Mouse (Mus musculus) common myeloid progenitor, adult 5-6 weeks (primary cell): ENCODE measurements around the gene Awat2. TPM values are rescaled to one million over a fixed set of nuclear protein-coding genes. Genes with fewer than 3 reads are reported as not detected.
"Not testable (repeated sequence)": the region's sequence is repeated elsewhere in the genome, so short reads cannot be mapped to it uniquely, and the experiment has no call there.

Experiments used
- ATAC-seq: replicated peaks from 2 replicates; pipeline ENCODE4 v1.8.0; 2016; ENCODE audit warnings: low read depth, mild to moderate bottlenecking, moderate TSS enrichment, inconsistent platforms; ENCODE audit not compliant: poor library complexity, severe bottlenecking
- total RNA-seq: library from RNA; stranded (forward); fragments of 200-1000, 187-1606 nt; gene quantifications from 2 replicates; pipeline ENCODE4 v1.2.3, GENCODE M21; 2017

Awat2 gene
- total RNA-seq, result 0.82 TPM in 1 of 2 replicates, not detected in the other

DNA sequence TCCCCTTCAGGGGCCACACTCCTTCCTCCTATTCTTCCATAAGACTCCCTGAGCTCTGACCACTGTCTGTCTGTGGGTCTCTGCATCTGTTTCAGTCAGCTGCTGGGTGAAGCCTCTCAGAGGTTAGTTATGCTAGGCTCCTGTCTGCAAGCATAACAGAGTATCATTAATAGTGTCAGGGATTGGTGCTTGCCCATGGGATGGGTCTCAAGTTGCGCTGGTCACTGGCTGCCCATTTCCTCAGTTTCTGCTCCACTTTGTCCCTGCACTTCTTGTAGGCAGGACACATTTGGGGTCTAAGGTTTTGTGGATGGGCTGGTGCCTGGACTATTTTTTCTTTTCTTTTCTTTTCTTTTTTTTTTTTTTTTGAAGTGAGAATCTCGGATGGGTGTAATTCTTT is at the start of gene Awat2:
TSS of gene Awat2 (minus strand) at position 101 of the 400 bp plus-strand sequence.
- ATAC-seq, result not testable (repeated sequence)

DNA sequence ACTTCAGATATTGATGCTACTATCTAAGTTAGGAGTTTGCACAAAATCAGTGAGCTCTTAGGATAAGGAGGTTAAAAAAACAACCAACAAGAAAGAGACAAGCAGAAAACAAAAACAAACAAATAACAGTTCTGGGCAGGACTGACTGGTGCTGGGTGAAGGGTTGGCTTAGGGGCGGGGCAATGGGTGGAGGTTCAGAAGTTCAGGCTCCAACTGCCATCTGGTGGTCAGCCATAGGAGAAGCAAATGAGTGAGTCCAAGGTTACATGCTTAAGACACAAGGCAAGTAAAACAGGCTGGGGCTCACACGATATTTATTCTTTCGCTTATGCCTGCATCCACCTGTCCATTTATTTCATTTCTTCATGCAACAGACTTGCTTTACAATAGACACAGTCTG is 37.8 kb upstream of the Awat2 start:
- ATAC-seq, result peak; percentile 100

DNA sequence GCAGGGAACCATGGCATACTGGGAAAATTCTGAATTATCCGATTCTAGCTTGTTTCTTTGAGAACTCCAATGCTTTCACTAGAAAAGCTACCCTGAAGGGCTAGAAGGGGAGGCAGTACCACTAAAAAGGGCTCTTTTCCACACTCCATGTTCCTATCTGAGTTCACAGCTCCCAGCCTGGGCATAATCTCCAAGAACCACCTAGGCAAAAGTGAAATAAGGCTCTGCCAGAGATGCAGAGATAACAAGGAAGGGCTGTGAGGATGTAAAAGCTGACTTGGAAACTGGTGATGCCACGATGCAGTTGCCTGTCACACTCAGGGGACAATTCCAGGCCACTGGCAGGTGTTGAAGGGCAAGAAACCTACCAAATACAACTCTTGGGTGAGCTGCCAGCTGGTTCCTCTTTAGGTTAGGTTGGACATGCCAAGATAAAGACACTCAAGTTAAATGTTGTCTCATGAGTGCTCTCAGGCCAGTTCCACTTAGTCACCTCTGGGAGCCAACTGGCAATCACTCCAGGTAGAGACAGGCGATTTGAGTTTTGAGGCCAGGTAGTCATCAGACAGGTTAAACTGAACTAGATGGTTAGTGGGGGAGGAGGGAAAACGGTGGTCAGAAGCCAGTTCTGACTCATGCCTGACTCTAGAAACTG is 33.2 kb upstream of the Awat2 start:
- 0 out of 2 replicates have a peak, but pooled peaks have one; percentile 18 for ATAC-seq

DNA sequence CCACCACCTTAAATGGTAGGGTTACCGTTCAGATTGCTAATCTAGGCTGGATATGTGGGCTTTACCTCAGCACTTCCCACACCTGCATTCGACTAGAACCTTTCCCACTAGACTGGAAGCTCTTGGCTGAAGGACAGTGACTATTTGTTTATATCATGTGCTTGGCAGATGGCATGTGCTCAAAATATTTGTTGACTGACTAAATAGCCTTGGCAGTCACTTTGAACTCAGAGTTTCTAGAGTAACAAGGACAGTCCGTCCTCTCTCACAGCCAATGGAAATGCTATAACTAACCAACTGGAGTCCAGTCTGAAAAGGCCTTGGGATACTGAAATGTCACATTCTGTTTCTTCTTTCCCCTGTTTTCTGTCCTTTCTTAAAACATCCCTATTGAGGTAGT is 29.0 kb upstream of the Awat2 start:
- ATAC-seq, result no peak

DNA sequence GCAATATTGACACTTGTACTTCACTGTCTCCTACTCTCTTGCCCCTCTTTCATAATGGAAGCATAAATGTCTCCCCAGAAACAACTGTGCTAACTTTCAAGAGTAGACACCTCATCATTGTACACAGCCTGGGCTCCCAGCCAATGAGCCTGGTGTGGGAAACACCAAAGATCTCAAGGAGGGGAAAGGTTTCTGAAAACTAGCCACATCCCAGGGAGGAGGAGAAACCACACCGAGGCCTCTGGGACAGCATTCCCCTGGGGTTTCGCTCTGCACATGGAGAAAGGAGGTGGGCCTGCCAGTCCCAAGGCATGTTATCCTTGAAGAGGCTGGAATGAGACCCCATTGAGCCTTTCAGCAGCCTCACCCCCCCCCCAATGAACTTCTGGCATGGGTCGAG is 27.6 kb upstream of the Awat2 start:
- no peak for ATAC-seq

DNA sequence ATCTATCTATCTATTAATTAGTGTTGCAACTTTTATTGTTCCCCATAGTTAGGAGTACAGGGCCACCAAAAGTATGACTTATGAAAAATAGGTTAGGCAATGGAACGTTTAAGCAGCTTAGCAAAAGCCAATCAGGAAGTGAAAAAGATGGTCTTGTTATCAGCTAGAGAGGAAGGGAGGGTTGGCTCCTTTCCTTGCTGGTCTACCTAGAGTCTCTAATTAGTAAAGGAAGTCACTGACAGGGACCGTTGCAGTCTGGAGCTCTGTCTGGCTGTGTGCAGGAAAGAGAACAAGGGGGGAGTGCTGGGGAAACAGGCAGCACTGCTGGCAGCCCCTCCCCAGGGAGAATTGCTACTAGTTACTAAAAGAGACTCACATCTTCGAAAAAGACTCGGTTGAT is 25.5 kb upstream of the Awat2 start:
- peak; percentile 99 for ATAC-seq

DNA sequence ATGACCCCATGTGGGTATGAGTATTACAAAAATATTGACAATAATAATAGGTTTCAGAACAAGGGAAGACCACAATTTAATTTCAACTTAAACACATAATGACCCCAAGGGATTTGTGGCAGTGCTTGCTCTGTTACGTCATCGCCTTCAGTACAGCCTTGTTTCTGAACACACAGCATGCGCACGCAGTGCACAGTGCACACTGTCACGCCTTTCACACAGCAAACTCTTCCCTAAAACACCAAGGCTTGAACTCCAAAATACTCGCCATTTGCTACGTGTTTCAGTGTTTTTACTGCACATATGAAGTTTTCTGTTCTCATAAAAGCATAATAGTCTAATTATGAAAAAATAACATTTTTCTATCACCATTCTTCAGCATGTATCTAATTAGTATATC is 1.0 kb upstream of the Awat2 start:
- ATAC-seq, result no peak

DNA sequence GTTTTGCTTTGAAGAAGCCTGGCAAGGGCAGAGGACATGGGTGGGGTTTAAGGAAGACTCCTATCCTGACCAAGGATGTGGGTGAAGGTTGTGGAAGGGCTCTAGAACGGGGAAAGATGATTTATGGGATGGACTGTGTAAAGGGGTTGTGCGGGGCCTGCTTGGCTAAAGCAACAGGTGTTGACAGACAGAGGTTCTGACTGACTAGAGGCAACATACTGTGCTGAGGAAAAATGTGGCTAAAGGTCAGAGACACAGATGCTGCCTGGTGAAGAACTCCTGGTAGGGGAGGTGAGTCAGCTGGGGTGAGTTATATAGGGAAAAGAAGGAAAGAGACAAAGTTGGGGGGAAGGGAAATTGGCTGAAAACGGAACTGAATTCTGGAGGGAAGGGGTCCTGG is 10.2 kb downstream of the Awat2 start:
- no peak for ATAC-seq

DNA sequence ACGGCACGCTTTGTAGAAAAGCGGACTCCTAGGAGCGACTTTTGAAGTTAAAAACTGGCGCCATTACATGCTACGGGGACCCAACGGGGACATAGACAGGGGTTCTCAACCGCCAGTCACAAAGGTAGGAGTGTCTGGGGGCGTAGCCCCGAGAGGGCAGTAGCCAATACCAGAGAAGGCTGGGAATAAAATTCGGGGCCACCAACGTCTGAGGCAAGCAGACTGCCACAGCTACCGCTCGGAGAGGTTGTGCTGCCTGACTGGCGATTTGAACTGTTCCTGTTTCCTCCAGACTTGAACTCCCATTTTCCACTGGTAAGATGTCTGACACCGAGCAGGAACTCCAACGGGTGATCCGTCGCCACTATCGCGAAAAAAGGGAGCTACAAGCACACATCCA is 13.8 kb downstream of the Awat2 start, which contains the start of gene Otud6a:
TSS of gene Otud6a (plus strand) at position 321 of the 400 bp plus-strand sequence.
- no peak for ATAC-seq

DNA sequence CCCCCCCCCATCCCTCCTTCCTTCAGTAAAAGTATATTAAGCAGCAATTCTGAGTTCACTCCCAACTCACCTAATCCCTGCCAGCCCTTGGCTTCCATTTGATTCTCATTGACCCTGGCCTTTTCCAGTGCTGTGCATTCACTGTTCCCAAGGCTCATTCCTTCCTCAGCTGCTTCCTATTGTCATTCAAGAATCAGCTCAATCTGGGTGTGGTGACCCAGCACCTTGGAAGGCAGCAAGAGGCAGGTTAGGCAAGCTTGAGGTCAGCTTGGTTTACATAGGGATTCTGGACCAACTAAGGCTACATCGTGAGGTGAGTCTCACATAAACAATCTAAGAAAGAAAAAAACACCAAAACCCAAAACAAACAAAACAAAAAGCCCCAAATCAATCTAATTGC is 33.3 kb downstream of the Awat2 start:
- ATAC-seq, result no peak

DNA sequence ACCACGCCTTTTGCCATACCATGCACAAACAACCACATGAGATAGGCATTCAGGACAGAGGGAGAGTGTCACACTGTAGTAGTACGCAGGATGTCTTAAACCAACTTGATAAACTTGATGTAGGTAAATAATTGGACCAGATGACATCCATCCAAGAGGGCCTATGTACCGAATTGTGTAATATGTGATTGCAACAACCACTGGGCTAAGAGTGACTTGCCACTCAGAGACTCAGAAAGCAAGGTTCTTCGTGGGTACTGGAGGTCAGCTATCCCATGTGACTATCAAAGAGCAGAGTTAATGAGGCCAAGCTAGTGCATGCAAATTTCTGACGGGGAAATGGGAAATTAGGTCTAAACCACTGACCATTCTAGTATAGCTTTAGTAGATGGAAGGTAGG is 40.9 kb downstream of the Awat2 start:
- no peak for ATAC-seq

DNA sequence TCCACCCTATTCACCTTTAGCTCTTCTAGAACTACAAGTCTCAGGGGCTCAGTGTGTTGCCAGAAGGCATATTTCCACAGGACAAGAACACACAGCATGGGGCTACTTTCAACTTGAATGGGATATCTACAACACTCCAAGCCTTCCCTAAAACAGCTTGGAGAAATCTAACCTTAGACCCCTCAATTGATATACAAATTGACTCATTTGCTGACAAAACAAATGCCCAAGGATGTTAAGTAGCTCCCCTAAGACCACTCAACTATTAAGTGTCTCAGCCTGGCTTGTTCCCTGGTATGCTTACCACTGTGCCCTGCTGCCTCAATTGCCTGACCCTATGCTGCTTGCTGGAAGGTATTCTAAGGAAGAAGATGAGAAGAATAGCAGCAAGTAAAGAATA is 41.6 kb downstream of the Awat2 start:
- ATAC-seq, result no peak

DNA sequence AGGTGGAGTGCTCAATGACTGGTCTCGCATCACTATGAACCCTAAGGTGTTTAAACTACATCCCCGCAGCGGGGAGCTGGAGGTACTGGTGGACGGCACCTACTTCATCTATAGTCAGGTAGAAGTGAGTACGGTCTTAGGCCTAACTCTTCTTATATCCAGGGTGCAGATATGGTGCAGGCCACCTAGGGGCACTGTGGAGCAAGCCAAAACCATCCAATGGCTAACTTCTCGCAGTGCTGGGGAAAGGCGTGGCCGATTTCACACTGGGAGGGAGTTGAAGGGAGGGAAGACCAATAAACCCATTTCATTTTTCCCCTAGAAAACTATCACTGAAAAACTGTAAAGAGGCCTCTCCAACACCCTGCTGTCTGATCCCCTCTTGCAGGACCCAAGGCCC is 47.5 kb downstream of the Awat2 start:
- ATAC-seq, result peak; percentile 90

DNA sequence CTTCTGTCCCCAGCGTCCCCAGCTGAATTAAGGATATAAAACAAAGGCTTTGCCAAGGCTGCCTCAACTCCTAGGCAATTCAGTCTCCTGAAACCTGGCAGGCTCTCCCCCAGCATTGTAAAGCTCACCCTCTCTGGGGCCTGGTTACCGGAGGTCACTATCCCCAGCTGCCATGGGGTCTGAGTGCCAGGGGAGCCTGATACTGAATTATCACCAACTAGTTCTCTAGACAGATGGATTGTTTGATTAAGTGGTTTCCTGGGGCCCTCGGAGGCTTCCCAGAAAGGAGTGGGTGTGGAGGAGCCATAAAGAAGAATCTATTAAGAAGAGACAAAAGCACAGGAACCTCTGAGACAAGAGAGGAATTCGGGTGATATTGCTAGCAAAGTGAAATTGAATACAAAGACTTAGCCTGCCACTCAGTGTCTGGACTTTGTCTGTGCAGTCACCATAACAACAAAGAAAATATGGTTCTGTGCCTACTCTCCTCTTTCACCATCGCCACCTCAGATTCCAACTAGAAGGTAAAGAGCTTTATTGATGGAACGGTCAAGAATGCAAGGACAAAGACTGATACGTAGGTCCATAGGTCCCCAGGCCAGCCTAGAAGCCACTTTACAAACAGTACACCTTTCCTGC is 48.2 kb downstream of the Awat2 start:
- no peak for ATAC-seq

DNA sequence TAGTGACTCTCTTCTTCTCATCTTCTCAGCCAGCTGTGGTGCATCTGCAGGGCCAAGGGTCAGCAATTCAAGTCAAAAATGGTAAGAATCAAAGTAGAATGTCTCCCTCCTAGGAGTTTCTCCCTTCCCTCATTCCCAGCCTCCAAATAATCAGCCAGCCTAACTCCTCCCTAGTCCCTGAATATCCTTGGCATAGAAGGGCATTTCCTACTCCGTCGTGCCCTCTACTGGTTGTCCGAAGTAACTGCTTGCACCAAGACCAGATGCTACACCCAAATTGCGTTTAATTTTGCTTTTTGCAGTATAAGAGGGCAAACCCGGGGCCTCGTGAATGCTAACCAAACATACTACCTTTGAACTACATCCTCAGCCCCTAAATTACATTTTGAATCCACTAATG is 50.2 kb downstream of the Awat2 start:
- ATAC-seq, result peak; percentile 63

DNA sequence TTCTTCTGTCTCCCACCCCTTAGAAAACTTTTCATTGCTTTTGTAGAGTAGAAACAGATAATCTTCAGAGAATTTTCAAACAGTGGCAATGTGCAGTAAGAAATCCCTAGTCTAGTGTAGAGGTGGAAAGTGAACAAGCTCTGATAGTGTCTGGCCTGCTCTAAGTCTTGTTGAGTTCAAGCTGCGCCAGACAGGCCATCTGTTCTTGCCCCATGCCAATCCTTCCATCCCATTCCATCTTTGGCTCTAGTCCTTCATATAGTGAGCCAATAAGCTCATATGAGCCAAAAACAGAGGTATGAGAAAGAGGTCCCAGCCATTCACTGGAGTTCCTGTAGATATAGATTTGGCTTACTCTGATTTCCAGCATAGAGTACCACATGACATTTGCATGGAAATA is 52.6 kb downstream of the Awat2 start:
- ATAC-seq, result no peak

DNA sequence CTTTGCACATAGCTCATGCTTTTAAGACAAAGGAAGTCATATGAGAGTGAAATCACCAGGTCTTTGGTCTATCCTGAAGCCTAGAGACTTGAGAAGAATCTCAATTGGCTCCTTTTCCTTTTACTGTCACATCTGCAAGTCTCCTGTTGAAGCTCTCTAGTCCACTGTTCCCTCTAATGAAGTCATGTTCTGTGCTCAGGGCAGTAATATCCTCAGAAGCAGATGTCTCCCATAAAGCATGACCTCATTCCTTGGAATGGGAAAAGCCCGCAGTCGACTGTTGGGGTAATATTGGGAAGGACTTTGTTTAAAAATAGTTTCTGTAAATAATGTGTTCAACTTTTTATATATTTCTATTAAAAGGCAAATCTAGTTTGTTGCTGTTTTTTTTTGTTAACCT is 85.5 kb downstream of the Awat2 start:
- ATAC-seq, result no peak

Other genes with a start within 250 kb of the Awat2 start
- not detected in 2 replicates for gene Otud6a, start 13.7 kb downstream of the Awat2 start, total RNA-seq
- gene Igbp1, start 51.6 kb upstream of the Awat2 start, total RNA-seq, result 115 and 132 TPM in 2 replicates
- gene Dgat2l6, start 82.1 kb upstream of the Awat2 start, total RNA-seq, result not detected in 2 replicates
- gene Awat1, start 129.5 kb upstream of the Awat2 start, total RNA-seq, result not detected in 2 replicates
- not detected in 2 replicates for gene P2ry4, start 152.2 kb upstream of the Awat2 start, total RNA-seq
- not detected in 2 replicates for gene Arr3, start 162.8 kb upstream of the Awat2 start, total RNA-seq
- gene Kif4, start 183.0 kb upstream of the Awat2 start, total RNA-seq, result 42.7 and 50.8 TPM in 2 replicates
- 20.1 and 20.9 TPM in 2 replicates for gene Pdzd11, start 183.9 kb upstream of the Awat2 start, total RNA-seq